Mouse (Mus musculus): ENCODE data around the gene Vmp1.

GRCm38 (mm10) chr11:86603719-86604118 is 79.9 kb downstream of the Vmp1 start:
- TF ChIP-seq CTCF (IDR thresholded peaks at IDR 0.05; ENCODE audit: borderline replicate concordance, insufficient read depth, low read depth, low read length) (no peak), POLR2A (IDR thresholded peaks at IDR 0.05; ENCODE audit: borderline replicate concordance, insufficient read depth, low read length) (no peak)
